Mouse (Mus musculus) bone marrow macrophage, adult 2 months (primary cell): ENCODE data around the gene Nlrp6.

Experiments used
- CTCF ChIP-seq: IDR thresholded peaks from 2 replicates; pipeline ENCODE4 v1.5.1; 2012; ENCODE audit warnings: low read depth, mild to moderate bottlenecking, low read length, moderate library complexity
- POLR2A ChIP-seq: IDR thresholded peaks from 2 replicates; pipeline ENCODE4 v1.6.1; 2012; ENCODE audit warnings: mild to moderate bottlenecking, low read depth, low read length, borderline replicate concordance

DNA sequence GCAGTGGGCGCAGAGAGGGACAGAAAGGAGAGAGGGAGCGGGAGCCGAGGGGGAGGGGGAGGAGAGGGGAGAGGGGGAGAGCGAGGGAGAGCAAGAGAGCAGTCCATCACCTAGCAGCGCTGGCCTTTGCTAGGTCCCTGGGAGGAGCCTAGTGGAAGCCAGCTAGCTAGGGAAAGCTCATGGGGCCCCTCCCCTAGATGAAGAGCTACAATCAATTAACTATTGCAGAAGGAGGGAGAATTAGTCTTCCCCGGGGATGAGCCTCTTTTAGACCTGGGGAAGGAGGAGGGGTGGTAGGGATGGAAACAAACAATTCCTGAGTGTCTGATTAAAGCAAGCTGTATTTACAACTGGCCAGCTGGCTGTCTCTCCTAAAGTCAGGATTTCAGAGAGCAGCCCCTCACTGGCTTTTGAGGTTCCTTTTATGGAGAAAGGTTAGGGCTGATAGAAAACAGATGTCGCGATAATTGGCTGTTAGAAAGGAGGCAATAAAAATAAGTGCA, 19.0 kb downstream of the Nlrp6 start:
- TF ChIP-seq CTCF, result no peak
- no peak for TF ChIP-seq POLR2A
